Mouse (Mus musculus) liver, postnatal 0 days (tissue): ENCODE measurements at regions not wholly inside any gene's neighbourhood (a gene's known extent, or its start where the extent isn't known, plus 50 kb on each side); places are given as distances from the start of the nearest gene placed in this dataset.

Experiments used
- CTCF ChIP-seq: sonication (generic); IDR thresholded peaks from 2 replicates; pipeline ENCODE4 v1.5.1; 2016; ENCODE audit warnings: antibody characterized with exemption, low read depth
- EP300 ChIP-seq: IDR thresholded peaks from 2 replicates; pipeline ENCODE4 v1.6.1; 2016; ENCODE audit warnings: antibody characterized with exemption, low read depth, mild to moderate bottlenecking

DNA sequence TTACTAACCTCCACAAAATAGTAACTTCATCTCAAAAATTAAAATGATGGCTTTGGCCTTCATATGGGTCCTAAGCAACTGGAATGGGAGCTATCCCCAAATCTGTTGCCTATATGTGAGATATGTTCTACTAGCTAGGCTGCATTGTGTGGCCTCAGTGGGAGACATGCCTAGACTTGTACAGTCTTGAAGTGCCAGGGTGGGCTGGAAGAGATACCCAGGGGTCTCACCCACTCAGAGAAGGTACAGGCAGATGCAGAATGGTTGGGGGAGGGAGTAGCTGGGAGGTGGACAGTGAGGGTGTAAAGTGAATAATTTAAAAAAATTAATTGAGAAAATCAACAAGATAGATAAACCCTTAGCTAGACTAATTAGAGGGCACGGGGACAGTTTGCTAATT, 106.9 kb upstream of the Ahr start:
- TF ChIP-seq CTCF (no peak), EP300 (no peak)
